Mouse (Mus musculus) MEL (cell line): ENCODE results near the gene Klhl3. TPM values are rescaled to one million over a fixed set of nuclear protein-coding genes. Genes with fewer than 3 reads are reported as not detected.

Experiments
- DNase-seq: peaks from one replicate; pipeline ENCODE4 v3.0.0; 2011; ENCODE audit warnings: low read depth, low spot score
- H3K27ac ChIP-seq: 2 replicates; pipeline ENCODE4 v1.5.1; 2012; ENCODE audit warnings: low read depth, mild to moderate bottlenecking, control low read depth, low read length, moderate library complexity; ENCODE audit not compliant: control insufficient read depth
- H3K27me3 ChIP-seq, 2 experiments: fragments of 150-350 bp in 1 of 2; sonication (generic) in 1 of 2; 2 replicates each; pipeline ENCODE4 v1.6.1; 2012; ENCODE audit warnings: low read length in 2 of 2, mild to moderate bottlenecking in 2 of 2, improper control_type of control experiment in 1 of 2, moderate library complexity in 1 of 2; ENCODE audit not compliant: insufficient read depth in 2 of 2, control insufficient read depth in 1 of 2
- H3K36me3 ChIP-seq, 2 experiments: 2 replicates each; pipeline ENCODE4 v1.6.1; 2012 to 2014; ENCODE audit warnings: low read length in 2 of 2, improper control_type of control experiment in 1 of 2, inconsistent platforms in 1 of 2, mild to moderate bottlenecking in 1 of 2; ENCODE audit not compliant: insufficient read depth in 2 of 2, control insufficient read depth in 1 of 2
- H3K4me1 ChIP-seq, 2 experiments: fragments of 150-350 bp in 1 of 2; sonication (generic) in 1 of 2; 2 replicates each; pipeline ENCODE4 v1.6.1; 2012; ENCODE audit warnings: low read length in 2 of 2, improper control_type of control experiment in 1 of 2, mild to moderate bottlenecking in 1 of 2; ENCODE audit not compliant: insufficient read depth in 2 of 2, control insufficient read depth in 1 of 2
- H3K4me3 ChIP-seq, 2 experiments: fragments of 150-350 bp in 1 of 2; sonication (generic) in 1 of 2; 2 replicates each; pipeline ENCODE4 v1.5.1; 2012; ENCODE audit warnings: low read depth in 2 of 2, low read length in 2 of 2, mild to moderate bottlenecking in 2 of 2, moderate library complexity in 2 of 2, control low read depth in 1 of 2, improper control_type of control experiment in 1 of 2; ENCODE audit not compliant: control insufficient read depth in 1 of 2, insufficient read depth in 1 of 2
- H3K79me2 ChIP-seq: 2 replicates; pipeline ENCODE4 v1.6.1; 2012; ENCODE audit warnings: mild to moderate bottlenecking, low read length, moderate library complexity; ENCODE audit not compliant: control insufficient read depth, poor library complexity, insufficient read depth
- H3K9ac ChIP-seq: 2 replicates; pipeline ENCODE4 v1.6.1; 2012; ENCODE audit warnings: low read depth, mild to moderate bottlenecking, control low read depth, low read length, moderate library complexity; ENCODE audit not compliant: control insufficient read depth, poor library complexity, severe bottlenecking
- H3K9me3 ChIP-seq: fragments of 150-350 bp; sonication (generic); replicated peaks from 2 replicates; pipeline ENCODE4 v1.6.1; 2012; ENCODE audit warnings: mild to moderate bottlenecking, low read length, improper control_type of control experiment, moderate library complexity; ENCODE audit not compliant: insufficient read depth
- CHD1 ChIP-seq: IDR thresholded peaks from 2 replicates; pipeline ENCODE4 v1.6.1; 2012; ENCODE audit warnings: low read depth, mild to moderate bottlenecking, inconsistent platforms, low read length, improper control_type of control experiment
- CHD2 ChIP-seq: IDR thresholded peaks from 2 replicates; pipeline ENCODE4 v1.6.1; 2011; ENCODE audit warnings: low read length, improper control_type of control experiment
- E2F4 ChIP-seq: IDR thresholded peaks from 2 replicates; pipeline ENCODE4 v1.6.1; 2011; ENCODE audit warnings: low read depth, low read length, improper control_type of control experiment, borderline replicate concordance
- ELF1 ChIP-seq: IDR thresholded peaks from 2 replicates; pipeline ENCODE4 v1.6.1; 2014; ENCODE audit warnings: low read depth, mild to moderate bottlenecking, inconsistent platforms, low read length, improper control_type of control experiment, moderate library complexity
- GABPA ChIP-seq: IDR thresholded peaks from 2 replicates; pipeline ENCODE4 v1.6.1; 2012; ENCODE audit warnings: low read depth, mild to moderate bottlenecking, inconsistent platforms, low read length, improper control_type of control experiment, moderate library complexity
- HCFC1 ChIP-seq: IDR thresholded peaks from 2 replicates; pipeline ENCODE4 v1.6.1; 2012; ENCODE audit warnings: low read depth, mild to moderate bottlenecking, inconsistent platforms, low read length, improper control_type of control experiment, moderate library complexity
- JUND ChIP-seq: IDR thresholded peaks from 2 replicates; pipeline ENCODE4 v1.6.1; 2011; ENCODE audit warnings: low read depth, mild to moderate bottlenecking, improper control_type of control experiment, low read length
- MAZ ChIP-seq: IDR thresholded peaks from 2 replicates; pipeline ENCODE4 v1.6.1; 2012; ENCODE audit warnings: low read depth, mild to moderate bottlenecking, inconsistent platforms, low read length, improper control_type of control experiment
- MYB ChIP-seq: IDR thresholded peaks from 2 replicates; pipeline ENCODE4 v1.6.1; 2011; ENCODE audit warnings: mild to moderate bottlenecking, low read depth, low read length, improper control_type of control experiment
- MYC ChIP-seq: IDR thresholded peaks from 2 replicates; pipeline ENCODE4 v1.6.1; 2011; ENCODE audit warnings: low read depth, mild to moderate bottlenecking, low read length, improper control_type of control experiment, moderate library complexity
- NELFE ChIP-seq: IDR thresholded peaks from 2 replicates; pipeline ENCODE4 v1.6.1; 2011; ENCODE audit warnings: low read depth, low read length, improper control_type of control experiment
- POLR2A ChIP-seq, 2 experiments: IDR thresholded peaks; 2 replicates each; pipeline ENCODE4 v1.6.1; 2011 to 2012; ENCODE audit warnings: low read length in 2 of 2, mild to moderate bottlenecking in 2 of 2, control low read depth in 1 of 2, improper control_type of control experiment in 1 of 2, low read depth in 1 of 2, moderate library complexity in 1 of 2; ENCODE audit not compliant: control insufficient read depth in 1 of 2, insufficient read depth in 1 of 2, poor library complexity in 1 of 2
- POLR2AphosphoS5 ChIP-seq: IDR thresholded peaks from 2 replicates; pipeline ENCODE4 v1.6.1; 2012; ENCODE audit warnings: low read depth, borderline replicate concordance, mild to moderate bottlenecking, inconsistent platforms, low read length, moderate library complexity, mixed read lengths
- RAD21 ChIP-seq: IDR thresholded peaks from 2 replicates; pipeline ENCODE4 v1.6.1; 2011; ENCODE audit warnings: mild to moderate bottlenecking, low read depth, low read length, improper control_type of control experiment
- RCOR1 ChIP-seq: IDR thresholded peaks from 2 replicates; pipeline ENCODE4 v1.6.1; 2012; ENCODE audit warnings: low read depth, mild to moderate bottlenecking, inconsistent platforms, low read length, improper control_type of control experiment
- TCF12 ChIP-seq: IDR thresholded peaks from 2 replicates; pipeline ENCODE4 v1.6.1; 2014; ENCODE audit warnings: low read depth, mild to moderate bottlenecking, inconsistent platforms, low read length, improper control_type of control experiment, moderate library complexity
- USF1 ChIP-seq: IDR thresholded peaks from 2 replicates; pipeline ENCODE4 v1.6.1; 2014; ENCODE audit warnings: low read depth, mild to moderate bottlenecking, inconsistent platforms, low read length, improper control_type of control experiment, moderate library complexity
- USF2 ChIP-seq, 2 experiments: IDR thresholded peaks; 2 replicates each; pipeline ENCODE4 v1.6.1; 2011 to 2012; ENCODE audit warnings: improper control_type of control experiment in 2 of 2, low read length in 2 of 2, borderline replicate concordance in 1 of 2, inconsistent platforms in 1 of 2, low read depth in 1 of 2, mild to moderate bottlenecking in 1 of 2; ENCODE audit not compliant: insufficient read depth in 1 of 2
- ZC3H11A ChIP-seq: IDR thresholded peaks from 2 replicates; pipeline ENCODE4 v1.6.1; 2012; ENCODE audit warnings: low read depth, mild to moderate bottlenecking, inconsistent platforms, low read length, improper control_type of control experiment
- ZNF384 ChIP-seq: IDR thresholded peaks from 2 replicates; pipeline ENCODE4 v1.6.1; 2012; ENCODE audit warnings: low read depth, mild to moderate bottlenecking, inconsistent platforms, low read length, improper control_type of control experiment
- polyA plus RNA-seq, 2 experiments: library from polyadenylated mRNA; stranded (reverse) in 1 of 2; unstranded in 1 of 2; fragments of >175 nt in 1 of 2; fragments of >200 nt in 1 of 2; gene quantifications; 2 replicates each; pipeline versions ENCODE4 v1.2.1 to v1.2.4; 2012; ENCODE audit warnings: low replicate concordance in 2 of 2, low read depth in 1 of 2; ENCODE audit not compliant: insufficient read length in 2 of 2, insufficient read depth in 1 of 2, missing spikeins in 1 of 2
- total RNA-seq: library from RNA; depleted of rRNA; stranded (reverse); fragments of 300-350 nt; gene quantifications from 2 replicates; pipeline ENCODE4 v1.2.3, GENCODE M21; 2012

Klhl3 gene
- total and polyA plus RNA-seq, 3 experiments = 0.01 TPM; not detected in 2

- no peak for DNase-seq
- H3K4me1 ChIP-seq = no peaks in the 10 kb centered on the region
- TF ChIP-seq CHD2 (no peak), POLR2AphosphoS5 (no peak), E2F4 (no peak), HCFC1 (no peak), TCF12 (no peak), USF2 (IDR thresholded peaks at IDR 0.05; ENCODE audit: borderline replicate concordance in 1 of 2, insufficient read depth in 1 of 2, low read depth in 1 of 2, low read length in 2 of 2) (no peak), CHD1 (no peak), RAD21 (no peak), MAZ (no peak), ZNF384 (no peak), USF1 (no peak)
- no peak overlapping the region for H3K4me3 ChIP-seq
- no peaks in the 10 kb centered on the region for H3K79me2 ChIP-seq
- H3K27me3 ChIP-seq = no peaks in the 10 kb centered on the region
- H3K27ac ChIP-seq = no peak overlapping the region
- H3K36me3 ChIP-seq = no peaks in the 10 kb centered on the region
- no peaks in the 10 kb centered on the region for H3K9me3 ChIP-seq
- no peak overlapping the region for H3K9ac ChIP-seq
These were observed 48.1 kb downstream of the Klhl3 start for GRCm38 (mm10) chr13:58065316-58065715.

- Histone ChIP-seq H3K27ac (no peak overlapping the region), H3K36me3 (no peaks in the 10 kb centered on the region), H3K4me3 (no peak overlapping the region), H3K9ac (no peak overlapping the region), H3K4me1 (no peaks in the 10 kb centered on the region), H3K79me2 (no peaks in the 10 kb centered on the region), H3K27me3 (no peaks in the 10 kb centered on the region), H3K9me3 (no peaks in the 10 kb centered on the region)
- no peak for DNase-seq
- TF ChIP-seq MYC = no peak
- no peak for TF ChIP-seq ZC3H11A
- no peak for TF ChIP-seq NELFE
- TF ChIP-seq MYB = no peak
- no peak for TF ChIP-seq RCOR1
- no peak for TF ChIP-seq USF2 (IDR thresholded peaks at IDR 0.05; ENCODE audit: borderline replicate concordance in 1 of 2, insufficient read depth in 1 of 2, low read depth in 1 of 2, low read length in 2 of 2)
- no peak for TF ChIP-seq ELF1
- TF ChIP-seq POLR2A (IDR thresholded peaks at IDR 0.05; ENCODE audit: control insufficient read depth in 1 of 2, insufficient read depth in 1 of 2, low read depth in 1 of 2, low read length in 2 of 2, poor library complexity in 1 of 2) = no peak
- no peak for TF ChIP-seq JUND
- no peak for TF ChIP-seq CHD2
- no peak for TF ChIP-seq HCFC1
- TF ChIP-seq GABPA = no peak
These were observed 55.2 kb downstream of the Klhl3 start for GRCm38 (mm10) chr13:58057953-58058870.
